Mouse (Mus musculus) intestine, embryonic 15.5 days (tissue): ENCODE data around the gene Akr1b10. TPM values are rescaled to one million over a fixed set of nuclear protein-coding genes. Genes with fewer than 3 reads are reported as not detected.
"Not testable (repeated sequence)": the region's sequence is repeated elsewhere in the genome, so short reads cannot be mapped to it uniquely, and the experiment has no call there.

Source experiments
- ATAC-seq: fragments of 200-750 bp; cut with Nextera tagmentation; 2 replicates; pipeline ENCODE4 v1.8.0; 2017; ENCODE audit warnings: moderate TSS enrichment, moderate library complexity
- H3K27ac ChIP-seq: fragments of 300-500 bp; sonication (generic); 2 replicates; pipeline ENCODE4 v1.5.1; 2015; ENCODE audit warnings: mild to moderate bottlenecking, inconsistent platforms
- H3K27me3 ChIP-seq: fragments of 300-500 bp; sonication (generic); replicated peaks from 2 replicates; pipeline ENCODE4 v1.6.1; 2015; ENCODE audit warnings: inconsistent platforms
- H3K36me3 ChIP-seq: fragments of 300-500 bp; sonication (generic); 2 replicates; pipeline ENCODE4 v1.6.1; 2015; ENCODE audit warnings: inconsistent platforms
- H3K4me1 ChIP-seq: fragments of 300-500 bp; sonication (generic); replicated peaks from 2 replicates; pipeline ENCODE4 v1.6.1; 2015; ENCODE audit warnings: inconsistent platforms
- H3K4me2 ChIP-seq: fragments of 300-500 bp; sonication (generic); replicated peaks from 2 replicates; pipeline ENCODE4 v1.6.1; 2015; ENCODE audit warnings: mild to moderate bottlenecking, inconsistent platforms
- H3K4me3 ChIP-seq: fragments of 300-500 bp; sonication (generic); replicated peaks from 2 replicates; pipeline ENCODE4 v1.5.1; 2015; ENCODE audit warnings: inconsistent platforms
- H3K9ac ChIP-seq: fragments of 300-500 bp; sonication (generic); 2 replicates; pipeline ENCODE4 v1.6.1; 2015; ENCODE audit warnings: inconsistent platforms
- H3K9me3 ChIP-seq: fragments of 300-500 bp; sonication (generic); 2 replicates; pipeline ENCODE4 v1.6.1; 2016; ENCODE audit warnings: inconsistent platforms
- WGBS: fragments of 180-500 bp; shearing (Covaris S2); methylation state at CpG from one replicate; pipeline ENCODE4 v1.1.7; 2015; 5-methylcytosine and 5-hydroxymethylcytosine counted together
- polyA plus RNA-seq: library from polyadenylated mRNA; unstranded; fragments of >200 nt; fragmentation: Nextera tagmentation; extraction: Ambion mirVana; gene quantifications from 2 replicates; pipeline ENCODE4 v1.2.1, GENCODE M21; 2015

The Akr1b10 gene
- polyA plus RNA-seq, 1 experiment from 2014 or later = 14.5 TPM

GRCm38 (mm10) chr6:34384701-34385370 is 818 bp downstream of the Akr1b10 start:
- H3K9me3 ChIP-seq = no peaks in the 10 kb centered on the region
- peaks cover 7% of the 10 kb centered on the region for H3K4me1 ChIP-seq
- H3K27ac ChIP-seq = peak overlapping the region; percentile 77
- 3% methylated on average over 13 of the region's 13 CpGs for WGBS
- no peaks in the 10 kb centered on the region for H3K36me3 ChIP-seq
- H3K9ac ChIP-seq = peak overlapping the region; percentile 43
- ATAC-seq = peak; percentile 88
- peak overlapping the region; percentile 82 for H3K4me2 ChIP-seq
- H3K27me3 ChIP-seq = no peaks in the 10 kb centered on the region
- H3K4me3 ChIP-seq = peak overlapping the region; percentile 52

- H3K9me3 ChIP-seq = no peaks in the 10 kb centered on the region
- 78% methylated on average over 4 of the region's 4 CpGs for WGBS
- H3K27ac ChIP-seq = no peak overlapping the region
- H3K4me2 ChIP-seq = no peak overlapping the region
- no peak overlapping the region for H3K9ac ChIP-seq
- H3K36me3 ChIP-seq = 0 out of 2 replicates have a peak, but pooled peaks cover 3% of the 10 kb centered on the region
- peaks cover 4% of the 10 kb centered on the region for H3K4me1 ChIP-seq
- no peak for ATAC-seq
- H3K4me3 ChIP-seq = no peak overlapping the region
- H3K27me3 ChIP-seq = no peaks in the 10 kb centered on the region
These were observed 4.6 kb downstream of the Akr1b10 start for GRCm38 (mm10) chr6:34388420-34389156.

DNA sequence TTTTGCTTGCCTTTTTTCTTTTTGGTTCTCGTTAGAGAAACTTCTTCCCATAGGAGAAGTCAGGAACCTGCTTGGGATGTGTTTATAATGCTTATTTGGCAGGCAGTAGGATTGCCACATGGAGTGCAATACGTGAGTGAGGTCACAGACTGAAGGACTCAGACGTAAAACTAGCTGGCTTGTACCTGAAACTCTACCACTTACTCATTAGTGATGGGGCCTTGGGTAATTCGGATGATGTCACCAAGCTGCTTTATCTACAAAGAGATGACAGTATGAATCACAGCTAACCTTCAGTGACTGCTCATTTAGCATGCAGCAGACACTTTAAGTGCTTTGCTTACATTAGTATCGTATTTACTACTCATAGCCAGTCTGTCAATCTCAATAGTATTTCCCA is 11.9 kb downstream of the Akr1b10 start:
- Histone ChIP-seq H3K4me1 (no peaks in the 10 kb centered on the region), H3K9ac (no peak overlapping the region), H3K36me3 (0 out of 2 replicates have a peak, but pooled peaks cover 3% of the 10 kb centered on the region), H3K4me3 (no peak overlapping the region), H3K4me2 (no peak overlapping the region), H3K27ac (no peak overlapping the region), H3K9me3 (no peaks in the 10 kb centered on the region), H3K27me3 (no peaks in the 10 kb centered on the region)
- 74% methylated on average over 5 of the region's 5 CpGs for WGBS
- ATAC-seq = no peak

GRCm38 (mm10) chr6:34398431-34398830 is 14.4 kb downstream of the Akr1b10 start:
- no peaks in the 10 kb centered on the region for H3K36me3 ChIP-seq
- no peak overlapping the region for H3K27ac ChIP-seq
- no peak for ATAC-seq
- no peak overlapping the region for H3K4me2 ChIP-seq
- H3K9ac ChIP-seq = no peak overlapping the region
- no peaks in the 10 kb centered on the region for H3K9me3 ChIP-seq
- H3K4me1 ChIP-seq = no peaks in the 10 kb centered on the region
- no peak overlapping the region for H3K4me3 ChIP-seq
- H3K27me3 ChIP-seq = no peaks in the 10 kb centered on the region
- WGBS = 87% methylated on average over 6 of the region's 6 CpGs

DNA sequence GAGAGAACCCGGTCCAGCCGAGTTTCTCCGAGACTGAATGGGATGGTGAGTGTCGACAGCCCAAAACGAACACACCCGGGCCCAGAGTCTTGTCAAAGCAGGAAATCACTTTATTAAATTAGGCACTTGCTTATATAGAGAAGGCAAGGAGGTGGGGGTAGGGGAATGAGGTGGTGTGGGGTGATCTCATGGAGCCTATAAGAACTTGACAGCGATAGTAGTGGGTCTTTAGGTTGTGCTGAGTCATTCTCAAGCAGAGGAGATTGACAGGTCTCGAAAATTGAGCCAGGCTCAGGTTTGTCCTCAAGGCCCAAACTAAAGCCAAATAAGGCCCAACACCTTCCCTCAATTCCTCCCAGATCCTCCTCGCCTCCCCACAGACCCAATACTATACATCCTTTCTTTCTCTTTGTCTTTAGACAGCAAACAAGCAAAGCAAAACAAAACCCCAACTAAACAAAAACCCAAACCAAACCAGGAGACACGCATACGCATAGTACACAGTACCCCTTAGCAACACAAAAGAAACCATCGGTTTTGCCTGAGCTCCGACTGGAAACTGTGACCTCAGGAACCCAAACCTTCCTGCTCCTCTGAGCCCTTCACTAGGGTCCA is 15.7 kb downstream of the Akr1b10 start:
- H3K27me3 ChIP-seq = no peaks in the 10 kb centered on the region
- no peak overlapping the region for H3K9ac ChIP-seq
- no peaks in the 10 kb centered on the region for H3K9me3 ChIP-seq
- H3K4me2 ChIP-seq = no peak overlapping the region
- no peak overlapping the region for H3K4me3 ChIP-seq
- no peaks in the 10 kb centered on the region for H3K4me1 ChIP-seq
- no peak for ATAC-seq
- H3K36me3 ChIP-seq = no peaks in the 10 kb centered on the region
- WGBS = 84% methylated on average over 13 of the region's 13 CpGs
- H3K27ac ChIP-seq = no peak overlapping the region

DNA sequence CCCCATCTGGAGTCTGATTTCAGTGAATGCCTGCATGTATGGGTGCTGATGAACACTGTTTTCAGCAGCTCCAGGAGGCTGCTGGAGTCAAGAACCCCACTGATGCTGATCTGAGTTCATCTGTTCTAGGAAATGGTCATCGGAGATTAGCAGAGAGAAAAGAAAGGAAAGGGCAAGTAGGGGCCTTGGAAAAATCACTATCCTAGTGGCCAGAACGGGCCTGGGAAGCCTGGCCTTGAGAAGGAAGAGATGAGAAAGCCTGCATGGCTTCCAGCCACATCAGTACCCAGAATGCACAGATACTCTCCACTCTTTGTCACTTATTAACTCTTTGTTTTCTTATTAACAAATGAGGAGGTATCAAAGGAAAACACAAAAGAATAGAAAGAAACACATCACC is 16.7 kb downstream of the Akr1b10 start:
- H3K27ac ChIP-seq = no peak overlapping the region
- H3K27me3 ChIP-seq = no peaks in the 10 kb centered on the region
- H3K4me2 ChIP-seq = no peak overlapping the region
- H3K9ac ChIP-seq = no peak overlapping the region
- no peak overlapping the region for H3K4me3 ChIP-seq
- H3K36me3 ChIP-seq = no peaks in the 10 kb centered on the region
- WGBS = 82% methylated on average over 2 of the region's 2 CpGs
- no peak for ATAC-seq
- no peaks in the 10 kb centered on the region for H3K9me3 ChIP-seq
- no peaks in the 10 kb centered on the region for H3K4me1 ChIP-seq

DNA sequence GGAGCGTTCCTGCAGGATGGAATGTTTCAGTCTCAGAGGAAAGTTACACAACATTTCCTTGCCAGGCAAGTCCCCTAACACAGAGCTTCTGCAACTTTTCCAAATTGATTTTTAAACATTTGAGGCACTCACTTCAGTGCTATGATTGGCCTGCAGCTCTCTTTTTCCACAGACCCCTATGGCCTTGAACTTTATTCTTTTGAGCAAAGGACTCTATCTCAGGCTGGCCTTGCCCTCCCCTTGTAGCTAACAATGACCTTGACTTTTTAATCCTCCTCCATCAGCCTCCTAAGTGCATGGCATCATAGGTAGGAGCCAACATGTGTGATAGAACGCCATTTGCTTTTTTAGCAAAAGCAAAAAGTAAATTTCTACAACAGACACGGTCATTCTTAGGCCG is 22.7 kb downstream of the Akr1b10 start:
- H3K4me2 ChIP-seq = no peak overlapping the region
- no peaks in the 10 kb centered on the region for H3K27me3 ChIP-seq
- no peak overlapping the region for H3K27ac ChIP-seq
- H3K9me3 ChIP-seq = no peaks in the 10 kb centered on the region
- 90% methylated on average over 4 of the region's 4 CpGs for WGBS
- no peak overlapping the region for H3K4me3 ChIP-seq
- ATAC-seq = no peak
- H3K36me3 ChIP-seq = no peaks in the 10 kb centered on the region
- H3K4me1 ChIP-seq = no peaks in the 10 kb centered on the region
- H3K9ac ChIP-seq = no peak overlapping the region

DNA sequence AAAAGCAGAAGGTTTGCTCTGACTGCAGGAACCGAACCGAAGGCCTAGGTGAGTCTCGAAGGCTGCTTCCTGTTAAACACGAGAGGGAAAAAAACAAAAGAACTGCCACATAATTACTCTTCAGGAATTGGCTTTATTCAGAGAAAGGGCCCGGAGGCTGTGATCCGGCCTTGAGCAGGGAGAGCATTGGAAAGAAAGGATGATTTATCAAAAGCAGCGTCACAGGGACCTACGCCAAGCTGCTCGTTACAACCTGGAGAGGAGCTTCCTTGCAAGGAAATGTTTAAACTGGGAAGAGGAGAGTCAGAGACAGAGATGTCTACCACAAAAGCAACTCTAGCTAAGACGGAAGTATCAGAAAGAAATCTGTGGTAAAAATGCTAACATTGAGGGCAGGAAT is 23.4 kb downstream of the Akr1b10 start:
- no peak overlapping the region for H3K27ac ChIP-seq
- no peaks in the 10 kb centered on the region for H3K27me3 ChIP-seq
- no peak overlapping the region for H3K9ac ChIP-seq
- H3K9me3 ChIP-seq = no peaks in the 10 kb centered on the region
- 73% methylated on average over 10 of the region's 10 CpGs for WGBS
- no peak overlapping the region for H3K4me3 ChIP-seq
- ATAC-seq = no peak
- H3K36me3 ChIP-seq = no peaks in the 10 kb centered on the region
- H3K4me1 ChIP-seq = no peaks in the 10 kb centered on the region
- H3K4me2 ChIP-seq = no peak overlapping the region

- Histone ChIP-seq H3K27me3 (no peaks in the 10 kb centered on the region), H3K9ac (no peak within 1 kb of the TSS), H3K4me3 (no peak within 1 kb of the TSS), H3K4me2 (no peak within 1 kb of the TSS), H3K27ac (no peak within 1 kb of the TSS), H3K36me3 (no peaks in the 10 kb centered on the region), H3K9me3 (no peaks in the 10 kb centered on the region), H3K4me1 (no peaks in the 10 kb centered on the region)
- 48% methylated on average over 6 of the region's 6 CpGs for WGBS
- ATAC-seq = no peak
These were observed 28.0 kb downstream of the Akr1b10 start, which contains the start of gene Akr1b7 for GRCm38 (mm10) chr6:34412023-34412422. Gene Akr1b7, plus strand, starts transcription at chr6:34412334.

GRCm38 (mm10) chr6:34412688-34413087 is 28.7 kb downstream of the Akr1b10 start:
- no peaks in the 10 kb centered on the region for H3K9me3 ChIP-seq
- H3K4me1 ChIP-seq = no peaks in the 10 kb centered on the region
- H3K9ac ChIP-seq = no peak overlapping the region
- no peak overlapping the region for H3K4me2 ChIP-seq
- H3K36me3 ChIP-seq = no peaks in the 10 kb centered on the region
- H3K4me3 ChIP-seq = no peak overlapping the region
- ATAC-seq = no peak
- WGBS = 77% methylated on average over 1 of the region's 1 CpGs
- no peaks in the 10 kb centered on the region for H3K27me3 ChIP-seq
- no peak overlapping the region for H3K27ac ChIP-seq

GRCm38 (mm10) chr6:34413386-34413785 is 29.4 kb downstream of the Akr1b10 start:
- not testable (repeated sequence) for H3K9ac ChIP-seq, H3K36me3 ChIP-seq, H3K4me2 ChIP-seq, H3K27me3 ChIP-seq, ATAC-seq, H3K4me1 ChIP-seq, H3K27ac ChIP-seq, H3K9me3 ChIP-seq, H3K4me3 ChIP-seq
- 25% methylated on average over 1 of the region's 1 CpGs for WGBS

DNA sequence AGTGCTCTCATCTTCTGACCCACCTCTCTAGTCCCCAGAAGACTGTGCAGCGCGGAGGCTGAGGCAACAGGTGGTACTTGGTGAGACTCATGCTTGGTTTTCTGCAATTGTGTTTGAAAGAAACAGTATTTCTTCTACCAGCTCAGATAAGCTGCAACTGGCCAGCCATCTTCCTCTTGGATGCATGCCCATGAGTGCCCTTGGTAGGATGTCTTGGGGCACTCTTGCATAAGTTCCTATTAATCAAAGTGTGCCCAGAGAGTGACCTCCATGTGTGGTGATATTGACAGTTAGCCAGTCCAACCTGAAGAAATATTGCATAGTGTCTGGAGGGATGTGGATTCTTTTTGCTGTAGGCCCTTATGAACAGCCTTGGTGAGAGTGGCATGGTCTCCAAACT is 32.5 kb downstream of the Akr1b10 start:
- Histone ChIP-seq H3K9me3 (no peaks in the 10 kb centered on the region), H3K9ac (no peak overlapping the region), H3K27me3 (no peaks in the 10 kb centered on the region), H3K4me2 (no peak overlapping the region), H3K27ac (no peak overlapping the region), H3K4me3 (no peak overlapping the region), H3K4me1 (no peaks in the 10 kb centered on the region), H3K36me3 (no peaks in the 10 kb centered on the region)
- WGBS = 95% methylated on average over 2 of the region's 2 CpGs
- ATAC-seq = no peak
